Mouse (Mus musculus): ENCODE data around the gene Fam160a2. TPM values are rescaled to one million over a fixed set of nuclear protein-coding genes. Genes with fewer than 3 reads are reported as not detected.

Gene Fam160a2
- total RNA-seq (2021), result 10 to 100 TPM; 25.6 to 26.9 TPM
- long read RNA-seq, experiment 1, full-length matches to known transcripts, result 28 of 37 reads
- long read RNA-seq, experiment 1, partial matches to known transcripts, result 3 of 37 reads
- long read RNA-seq, experiment 1, other reads (novel, unspliced or antisense), result 6 of 37 reads
- long read RNA-seq, experiment 2, full-length matches to known transcripts, result 22 of 41 reads
- long read RNA-seq, experiment 2, partial matches to known transcripts, result 10 of 41 reads
- long read RNA-seq, experiment 2, other reads (novel, unspliced or antisense), result 9 of 41 reads

- peak; percentile 99 for DNase-seq (ENCODE audit: low spot score in 2 of 2)
Measured at GRCm38 (mm10) chr7:105399935-105400624, at the start of gene Fam160a2. Gene Fam160a2 (minus strand): TSS chr7:105400054.

DNA sequence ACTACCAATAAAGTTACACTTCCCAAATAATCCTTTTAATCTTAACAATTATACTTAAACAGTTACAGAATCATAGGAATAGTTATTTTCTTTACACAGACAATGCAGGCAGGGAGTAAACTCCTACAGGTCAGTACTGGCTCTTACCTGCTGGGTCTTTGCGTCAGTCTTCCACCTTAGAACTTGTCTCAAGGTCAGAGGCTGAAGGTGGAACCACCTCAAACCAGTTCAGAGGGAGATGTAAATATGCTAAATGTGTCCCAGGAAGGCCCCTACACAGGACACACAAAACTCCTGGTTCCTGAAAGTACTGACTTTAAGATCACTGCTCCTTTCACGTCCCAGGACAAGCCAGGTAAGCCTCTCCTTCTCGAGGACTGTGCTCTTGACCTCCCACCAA, 45.2 kb upstream of the Fam160a2 start:
- no peak for DNase-seq (ENCODE audit: low spot score in 2 of 2)

GRCm38 (mm10) chr7:105441426-105441825, 41.6 kb upstream of the Fam160a2 start:
- DNase-seq (ENCODE audit: low spot score in 2 of 2), result no peak

DNA sequence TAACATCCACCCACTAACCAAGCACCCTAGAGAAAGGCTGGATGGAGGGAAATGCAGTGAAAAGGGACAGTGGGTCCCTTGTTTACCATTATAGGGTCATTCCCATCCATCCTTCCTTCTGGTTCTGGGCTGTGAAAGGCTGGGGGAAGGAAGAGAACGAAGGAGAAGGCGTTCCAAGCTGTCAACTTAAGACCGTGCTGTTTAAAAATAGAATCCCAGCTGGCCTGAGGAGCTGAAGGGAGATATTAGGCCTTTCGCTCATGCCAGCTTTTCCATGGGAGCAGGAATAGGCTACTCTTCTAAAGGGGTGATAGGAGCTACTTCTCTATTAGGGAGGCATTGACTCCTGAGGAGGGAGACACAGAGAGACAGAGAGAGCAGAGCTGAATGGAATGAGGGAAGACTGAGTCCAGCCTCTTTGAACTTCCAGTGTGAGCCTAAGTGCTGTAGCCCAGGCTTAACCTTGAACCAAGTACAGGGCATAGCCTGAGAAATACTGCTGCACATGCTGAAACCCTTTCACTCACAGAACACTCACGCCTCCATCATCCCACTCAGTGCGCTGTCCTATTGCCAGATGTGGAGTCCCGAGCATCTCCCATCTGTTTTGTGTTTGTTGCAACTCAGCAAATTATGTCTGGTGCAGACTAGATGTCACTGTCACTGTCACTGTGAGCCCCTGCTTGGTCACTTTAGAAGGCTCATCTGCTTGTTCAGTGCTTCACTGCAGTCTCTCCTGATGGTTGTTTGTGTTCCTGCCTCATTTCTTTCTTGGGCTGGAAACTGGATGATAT, 38.3 kb upstream of the Fam160a2 start:
- DNase-seq (ENCODE audit: low spot score in 2 of 2), result no peak

GRCm38 (mm10) chr7:105434798-105435197, 34.9 kb upstream of the Fam160a2 start:
- DNase-seq (ENCODE audit: low spot score in 2 of 2), result no peak

DNA sequence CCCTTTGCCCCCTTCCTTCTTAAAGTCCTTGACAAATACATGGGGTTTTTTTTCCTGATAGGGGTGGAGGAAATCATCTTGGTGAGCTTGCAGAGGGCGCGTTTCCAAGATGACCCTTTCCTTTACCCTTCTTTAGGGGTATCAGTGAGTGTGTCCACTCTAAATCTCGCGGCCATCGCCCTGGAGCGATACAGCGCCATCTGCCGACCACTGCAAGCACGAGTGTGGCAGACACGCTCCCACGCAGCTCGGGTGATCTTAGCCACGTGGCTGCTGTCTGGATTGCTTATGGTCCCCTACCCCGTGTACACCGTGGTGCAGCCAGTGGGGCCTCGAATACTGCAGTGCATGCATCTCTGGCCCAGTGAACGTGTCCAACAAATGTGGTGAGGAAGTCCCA, 34.0 kb upstream of the Fam160a2 start:
- no peak for DNase-seq (ENCODE audit: low spot score in 2 of 2)

DNA sequence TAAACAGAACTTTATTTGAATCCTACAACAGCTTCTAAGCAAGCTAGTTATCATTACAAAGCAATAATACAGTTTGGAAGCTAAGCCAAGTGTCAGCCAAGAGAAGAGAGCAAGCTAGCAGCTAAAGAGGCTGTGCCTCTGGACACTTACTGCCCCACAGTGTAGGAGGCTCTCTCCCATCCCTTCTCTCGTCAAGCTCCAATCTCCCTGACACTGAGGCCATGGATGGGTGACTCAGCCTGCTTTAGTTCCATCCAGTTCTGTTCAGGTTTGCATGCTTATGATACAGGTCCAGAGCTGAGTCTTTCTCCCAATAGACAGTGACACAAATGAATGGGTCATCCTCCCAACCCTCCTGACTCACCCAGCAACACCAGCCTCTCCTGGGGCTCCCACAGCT, 32.2 kb upstream of the Fam160a2 start:
- no peak for DNase-seq (ENCODE audit: low spot score in 2 of 2)

DNA sequence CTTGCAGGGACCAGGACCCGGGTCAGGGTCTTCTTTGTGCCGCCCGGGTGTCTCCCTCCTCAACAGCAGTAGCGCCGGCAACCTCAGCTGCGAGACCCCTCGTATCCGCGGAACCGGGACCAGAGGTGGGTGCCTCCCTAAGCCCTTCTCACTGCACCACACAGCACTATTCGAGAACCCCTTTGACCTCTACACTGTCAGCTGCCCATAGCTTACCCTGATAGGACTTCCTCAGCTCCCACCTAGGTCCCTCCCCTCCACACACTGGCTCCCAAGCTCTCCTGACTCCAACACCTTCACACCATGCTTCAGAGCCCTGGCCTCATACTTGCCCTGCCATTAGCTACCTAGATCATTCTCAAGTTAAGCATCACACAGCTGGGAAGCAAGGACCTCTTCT, 26.2 kb upstream of the Fam160a2 start:
- no peak for DNase-seq (ENCODE audit: low spot score in 2 of 2)

- no peak for DNase-seq (ENCODE audit: low spot score in 2 of 2)
Measured at GRCm38 (mm10) chr7:105425424-105426043, 25.7 kb upstream of the Fam160a2 start, which contains the start of gene Cckbr. Gene Cckbr (plus strand): TSS chr7:105425731.

- DNase-seq (ENCODE audit: low spot score in 2 of 2), result no peak
Measured at GRCm38 (mm10) chr7:105424368-105424767, 24.5 kb upstream of the Fam160a2 start.

- no peak for DNase-seq (ENCODE audit: low spot score in 2 of 2)
Measured at GRCm38 (mm10) chr7:105420903-105421302, 21.0 kb upstream of the Fam160a2 start.

DNA sequence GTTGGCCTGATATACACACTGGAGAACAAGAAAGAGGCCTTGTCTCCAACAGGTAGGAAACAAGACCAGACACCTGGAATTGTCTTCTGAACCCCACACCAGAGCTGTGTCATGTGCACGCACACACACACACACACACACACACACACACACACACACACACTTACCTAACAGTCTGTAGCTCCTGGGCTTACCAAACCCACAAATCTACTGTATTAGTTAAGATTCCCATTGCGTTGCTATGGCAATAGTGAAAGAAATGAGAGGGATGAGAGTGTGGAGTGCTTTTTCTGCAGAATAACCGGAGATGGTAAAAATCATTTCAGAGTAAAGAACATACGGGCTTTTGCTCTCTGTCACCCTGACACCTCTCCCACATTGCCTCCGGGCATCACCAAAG, 18.3 kb upstream of the Fam160a2 start:
- DNase-seq (ENCODE audit: low spot score in 2 of 2), result no peak

DNA sequence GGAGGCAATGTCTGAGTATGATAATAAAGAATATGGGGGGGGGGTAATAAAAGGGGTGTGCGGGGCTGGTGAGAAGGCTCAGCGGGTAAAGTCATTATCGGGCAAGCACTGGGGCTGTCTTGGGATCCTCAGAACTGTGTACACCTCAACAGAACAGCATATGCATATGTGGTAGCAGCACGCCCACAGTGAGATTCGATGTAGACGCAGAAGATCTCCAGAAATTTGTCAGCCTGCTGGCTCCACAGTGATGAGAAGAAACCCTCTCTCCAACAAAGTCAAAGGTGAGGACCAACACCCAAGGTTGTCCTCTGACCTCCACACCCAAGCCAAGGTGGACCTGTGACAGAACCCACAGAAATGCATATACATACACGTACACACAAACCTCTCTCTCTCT, 16.7 kb upstream of the Fam160a2 start:
- DNase-seq (ENCODE audit: low spot score in 2 of 2), result no peak

DNA sequence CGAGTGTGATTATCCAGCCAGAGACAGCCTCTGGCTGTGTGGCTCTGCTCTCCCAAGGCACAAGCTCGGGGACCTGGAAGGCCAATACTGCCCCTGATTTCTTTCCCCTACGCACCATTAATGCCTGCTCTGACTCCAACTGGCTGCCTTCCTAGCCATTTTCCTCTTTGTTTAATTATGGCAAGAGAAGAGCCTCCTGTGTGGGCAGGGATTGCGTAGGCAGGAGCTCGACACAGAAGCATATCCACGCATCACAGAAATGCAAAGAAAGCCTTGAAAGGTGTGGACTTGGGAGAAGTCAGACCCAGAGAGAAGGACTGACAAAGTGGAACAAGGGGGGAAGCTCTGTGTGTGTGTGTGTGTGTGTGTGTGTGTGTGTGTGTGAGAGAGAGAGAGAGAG, 14.5 kb upstream of the Fam160a2 start:
- no peak for DNase-seq (ENCODE audit: low spot score in 2 of 2)

- DNase-seq (ENCODE audit: low spot score in 2 of 2), result peak; percentile 79 to 82
Measured at GRCm38 (mm10) chr7:105411874-105412632, 12.2 kb upstream of the Fam160a2 start.

GRCm38 (mm10) chr7:105406322-105406721, 6.5 kb upstream of the Fam160a2 start:
- DNase-seq (ENCODE audit: low spot score in 2 of 2), result no peak

GRCm38 (mm10) chr7:105404268-105404667, 4.4 kb upstream of the Fam160a2 start, which contains the start of gene Cnga4:
Gene Cnga4 (plus strand): TSS chr7:105404568.
- no peak for DNase-seq (ENCODE audit: low spot score in 2 of 2)

GRCm38 (mm10) chr7:105399058-105399934, 558 bp downstream of the Fam160a2 start:
- no peak for DNase-seq (ENCODE audit: low spot score in 2 of 2)

GRCm38 (mm10) chr7:105396126-105396525, 3.7 kb downstream of the Fam160a2 start:
- DNase-seq (ENCODE audit: low spot score in 2 of 2), result no peak
